Mouse (Mus musculus) brain, embryonic 14.5 days (tissue): ENCODE measurements at regions not wholly inside any gene's neighbourhood (a gene's known extent, or its start where the extent isn't known, plus 50 kb on each side); places are given as distances from the start of the nearest gene placed in this dataset.

Experiments used
- CTCF ChIP-seq: fragments of 200-500 bp; IDR thresholded peaks from 2 replicates; pipeline ENCODE4 v1.5.1; 2012; ENCODE audit warnings: inconsistent platforms, mild to moderate bottlenecking, moderate library complexity, borderline replicate concordance; ENCODE audit not compliant: insufficient read depth, insufficient read length; ENCODE audit errors: extremely low read depth
- POLR2A ChIP-seq: fragments of 200-500 bp; IDR thresholded peaks from 2 replicates; pipeline ENCODE4 v1.6.1; 2012; ENCODE audit warnings: mild to moderate bottlenecking, inconsistent platforms, borderline replicate concordance; ENCODE audit not compliant: poor library complexity, insufficient read depth, insufficient read length, severe bottlenecking; ENCODE audit errors: extremely low read depth

GRCm38 (mm10) chr4:82167396-82167795 lies 538.2 kb downstream of the Nfib start:
- TF ChIP-seq CTCF (no peak), POLR2A (no peak)
